Mouse (Mus musculus) olfactory bulb, adult 2 months (tissue): ENCODE measurements around the gene Rab3a. TPM values are rescaled to one million over a fixed set of nuclear protein-coding genes. Genes with fewer than 3 reads are reported as not detected.

Experiments
- H3K27ac ChIP-seq: fragments of 200-500 bp; 2 replicates; pipeline ENCODE4 v1.5.1; 2012; ENCODE audit warnings: low read depth, low read length; ENCODE audit not compliant: insufficient read depth
- H3K4me1 ChIP-seq: fragments of 200-500 bp; 2 replicates; pipeline ENCODE4 v1.6.1; 2012; ENCODE audit warnings: low read length; ENCODE audit not compliant: control insufficient read depth, insufficient read depth
- H3K4me3 ChIP-seq: fragments of 200-500 bp; 2 replicates; pipeline ENCODE4 v1.5.1; 2012; ENCODE audit warnings: mild to moderate bottlenecking, low read depth, low read length, moderate library complexity; ENCODE audit not compliant: insufficient read depth
- CTCF ChIP-seq: fragments of 200-500 bp; IDR thresholded peaks from 2 replicates; pipeline ENCODE4 v1.5.1; 2012; ENCODE audit warnings: low read depth, mild to moderate bottlenecking, low read length, moderate library complexity; ENCODE audit not compliant: insufficient read depth
- POLR2A ChIP-seq: fragments of 200-500 bp; IDR thresholded peaks from 2 replicates; pipeline ENCODE4 v1.6.1; 2012; ENCODE audit warnings: mild to moderate bottlenecking, low read depth, low read length, moderate library complexity; ENCODE audit not compliant: insufficient read depth
- WGBS: fragments of 180-500 bp; shearing (Covaris S2); methylation state at CpG from one replicate; pipeline ENCODE4 v1.1.7; 2018; 5-methylcytosine and 5-hydroxymethylcytosine counted together
- polyA plus RNA-seq: library from polyadenylated mRNA; stranded (reverse); fragments of >200 nt; gene quantifications from 2 replicates; pipeline ENCODE4 v1.2.4, GENCODE M21; 2012; ENCODE audit warnings: low replicate concordance; ENCODE audit not compliant: missing spikeins, insufficient read depth, insufficient read length

Rab3a gene
- polyA plus RNA-seq, 1 experiment = 581 TPM

- Histone ChIP-seq H3K4me3 (peak overlapping the region; percentile 61), H3K27ac (peak overlapping the region; percentile 77), H3K4me1 (peaks cover 36% of the 10 kb centered on the region)
- 47% methylated on average over 7 of the region's 7 CpGs for whole genome bisulfite sequencing
- no peak for TF ChIP-seq POLR2A
- TF ChIP-seq CTCF = no peak
These were observed 36.8 kb downstream of the Rab3a start for GRCm38 (mm10) chr8:70791294-70791701.

GRCm38 (mm10) chr8:70791975-70792691 lies 37.7 kb downstream of the Rab3a start:
- peak overlapping the region; percentile 61 for H3K4me3 ChIP-seq
- H3K4me1 ChIP-seq = peaks cover 42% of the 10 kb centered on the region
- TF ChIP-seq CTCF (no peak), POLR2A (peak; percentile 72)
- 1% methylated on average over 58 of the region's 58 CpGs for WGBS
- peak overlapping the region; percentile 77 for H3K27ac ChIP-seq

DNA sequence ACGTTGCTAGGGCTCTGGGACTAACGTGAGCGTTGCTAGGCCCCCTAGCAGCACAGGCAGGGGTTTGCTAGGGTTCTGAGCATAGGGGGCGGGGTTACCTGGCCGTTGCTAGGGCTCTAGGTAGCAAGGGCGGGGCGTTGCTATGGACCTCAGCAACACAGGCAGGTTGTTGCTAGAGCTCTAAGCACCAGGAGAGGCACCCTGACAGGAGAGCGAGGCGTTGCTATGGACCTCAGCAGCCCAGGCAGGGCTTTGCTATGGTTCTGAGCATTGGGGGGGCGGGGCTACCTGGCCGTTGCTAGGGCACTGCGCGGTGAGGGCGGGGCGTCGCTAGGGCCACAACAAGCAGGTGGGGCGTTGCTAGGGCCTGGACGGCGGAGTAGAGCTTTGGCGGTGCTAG lies 38.2 kb downstream of the Rab3a start:
- TF ChIP-seq POLR2A = no peak
- TF ChIP-seq CTCF = no peak
- Histone ChIP-seq H3K4me3 (peak overlapping the region; percentile 61), H3K4me1 (peaks cover 43% of the 10 kb centered on the region), H3K27ac (peak overlapping the region; percentile 61)
- WGBS = 2% methylated on average over 20 of the region's 20 CpGs

DNA sequence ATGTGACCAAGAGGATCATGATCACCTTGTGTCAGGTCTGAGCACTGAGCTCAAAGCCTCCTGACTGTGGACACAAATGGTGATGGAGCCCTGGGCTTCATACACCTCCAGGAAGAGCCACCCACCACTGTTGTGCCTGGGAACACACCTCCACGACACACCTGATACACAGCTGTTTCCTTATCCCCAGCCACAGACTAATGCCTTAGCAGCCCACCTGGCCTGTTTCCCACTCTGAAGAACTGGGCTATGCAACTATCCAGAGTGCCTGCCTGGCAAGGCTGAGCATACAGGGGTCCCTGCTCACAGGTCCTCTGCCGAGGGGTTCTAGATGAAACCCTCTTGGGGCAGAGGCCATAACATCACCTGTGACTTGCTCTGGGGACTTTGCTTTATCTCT lies 39.7 kb downstream of the Rab3a start:
- Histone ChIP-seq H3K4me3 (no peak overlapping the region), H3K27ac (no peak overlapping the region), H3K4me1 (peaks cover 50% of the 10 kb centered on the region)
- 83% methylated on average over 2 of the region's 2 CpGs for WGBS
- no peak for TF ChIP-seq POLR2A
- TF ChIP-seq CTCF = no peak

- peaks cover 47% of the 10 kb centered on the region for H3K4me1 ChIP-seq
- TF ChIP-seq CTCF = no peak
- TF ChIP-seq POLR2A = no peak
- no peak overlapping the region for H3K27ac ChIP-seq
- 83% methylated on average over 2 of the region's 2 CpGs for WGBS
- no peak overlapping the region for H3K4me3 ChIP-seq
These were observed 40.9 kb downstream of the Rab3a start for GRCm38 (mm10) chr8:70795370-70795769.

DNA sequence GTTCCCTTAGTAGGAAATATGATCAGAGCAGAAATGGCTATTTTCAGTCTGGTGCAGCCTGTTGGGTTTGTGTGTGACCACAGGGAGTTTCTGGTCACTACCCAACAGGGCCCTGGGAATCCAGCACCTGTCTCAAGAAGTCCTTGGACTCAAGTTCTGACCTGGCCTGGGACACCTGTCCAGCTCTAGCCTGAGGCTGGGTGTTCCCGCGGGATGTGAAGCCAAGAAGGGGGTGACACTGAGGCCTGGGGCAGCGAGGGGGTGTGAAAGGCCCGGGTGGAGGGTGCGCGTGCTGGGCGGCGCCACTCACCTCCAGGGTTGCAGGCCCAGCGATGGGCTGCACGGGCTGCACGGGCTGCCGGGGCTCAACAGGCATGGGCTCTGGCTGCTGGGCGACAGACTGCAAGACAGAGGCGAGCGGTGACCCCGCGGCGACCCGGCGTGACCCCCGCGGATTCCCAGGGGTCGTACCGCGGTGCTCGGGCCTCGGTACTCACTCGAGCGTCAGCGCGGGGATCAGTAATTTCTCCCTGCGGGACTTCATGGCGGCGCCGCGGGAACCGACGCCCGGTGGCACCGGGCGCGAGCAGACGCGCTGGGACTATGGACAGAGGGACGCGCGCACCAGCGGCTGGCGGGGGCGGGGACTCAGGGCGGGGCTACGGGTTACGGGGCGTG lies 42.1 kb downstream of the Rab3a start:
- WGBS = 4% methylated on average over 54 of the region's 54 CpGs
- Histone ChIP-seq H3K4me3 (peak overlapping the region; percentile 80), H3K4me1 (peaks cover 44% of the 10 kb centered on the region), H3K27ac (peak overlapping the region; percentile 55; the same call in 1 of the 2 replicates)
- TF ChIP-seq POLR2A (peak; percentile 60), CTCF (no peak)

DNA sequence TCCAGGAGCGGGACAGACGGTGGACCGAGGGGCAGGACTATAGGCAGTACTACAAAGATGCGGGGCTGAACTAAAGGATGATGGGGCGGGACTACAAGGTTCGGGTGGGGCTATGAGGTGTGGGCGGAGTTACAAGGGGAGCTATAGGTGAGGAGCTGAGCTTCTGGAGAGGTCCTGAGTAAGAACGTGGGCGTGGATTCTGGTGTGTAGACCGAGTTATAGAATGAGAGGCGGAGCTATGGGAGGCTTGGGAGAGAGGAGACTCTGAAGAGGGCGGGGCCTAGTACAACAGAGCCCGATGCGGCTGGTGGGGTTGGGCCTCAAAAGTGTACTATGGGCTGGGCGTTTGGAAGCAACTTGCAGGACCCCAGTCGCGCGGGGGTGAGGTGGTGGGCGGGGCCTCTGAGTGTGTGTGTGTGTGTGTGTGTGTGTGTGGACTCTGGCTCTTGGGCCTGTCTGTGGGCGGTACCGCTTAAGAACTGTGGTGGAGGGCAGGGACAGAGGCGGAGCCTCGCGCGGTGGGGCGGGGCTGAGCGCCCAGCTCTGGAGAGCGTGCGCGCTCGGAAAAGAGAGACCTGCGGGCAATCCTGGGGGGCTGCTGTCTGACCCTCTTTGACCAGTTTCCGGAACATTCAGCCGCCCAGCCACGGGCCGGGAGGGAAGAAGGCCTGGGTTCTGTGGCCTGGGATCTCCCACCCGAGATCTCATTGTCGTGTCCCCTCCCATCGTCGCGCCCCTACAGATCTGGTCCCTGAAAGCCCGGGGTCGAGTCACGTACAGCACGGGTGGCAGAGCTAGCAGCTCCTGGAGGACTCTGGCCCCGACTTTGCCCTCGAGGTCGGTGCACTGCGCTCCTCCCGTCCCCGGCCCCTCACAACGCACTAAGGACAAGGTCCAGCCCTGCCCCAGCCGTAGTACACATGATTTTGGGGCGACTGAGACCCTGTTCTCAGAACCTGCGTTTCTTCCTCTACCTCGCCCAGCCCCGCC lies 42.9 kb downstream of the Rab3a start:
- H3K4me3 ChIP-seq = peak overlapping the region; percentile 80
- WGBS = 1% methylated on average over 57 of the region's 57 CpGs

GRCm38 (mm10) chr8:70798281-70798680 lies 43.8 kb downstream of the Rab3a start:
- no peak for TF ChIP-seq POLR2A
- no peak for TF ChIP-seq CTCF
- 0 out of 2 replicates have a peak overlapping the region, but pooled peaks have one; percentile 5 for H3K27ac ChIP-seq
- WGBS = 10% methylated on average over 15 of the region's 15 CpGs

More for the DNA sequence above, 42.9 kb downstream of the Rab3a start:
- peak overlapping the region; percentile 5; the same call in 1 of the 2 replicates for H3K27ac ChIP-seq
- peaks cover 46% of the 10 kb centered on the region for H3K4me1 ChIP-seq
- TF ChIP-seq CTCF = no peak
- TF ChIP-seq POLR2A = no peak; the same call in 1 of the 2 replicates

More at GRCm38 (mm10) chr8:70798281-70798680, 43.8 kb downstream of the Rab3a start:
- H3K4me3 ChIP-seq = peak overlapping the region; percentile 80
- peaks cover 38% of the 10 kb centered on the region for H3K4me1 ChIP-seq
